Mouse (Mus musculus) inflammation-experienced regulatory T-cells, adult 6 months (primary cell): Measurements from ENCODE around the gene Rxrg. TPM values are rescaled to one million over a fixed set of nuclear protein-coding genes. Genes with fewer than 3 reads are reported as not detected.

Experiments
- ATAC-seq: one replicate; pipeline ENCODE4 v1.8.0; 2017
- polyA plus RNA-seq, 3 experiments: library from polyadenylated mRNA; unstranded; fragments of 100-300 nt; shearing (Covaris generic); gene quantifications; one replicate each; pipeline ENCODE4 v1.2.1; 2017

Gene Rxrg
- polyA plus RNA-seq: not detected

DNA sequence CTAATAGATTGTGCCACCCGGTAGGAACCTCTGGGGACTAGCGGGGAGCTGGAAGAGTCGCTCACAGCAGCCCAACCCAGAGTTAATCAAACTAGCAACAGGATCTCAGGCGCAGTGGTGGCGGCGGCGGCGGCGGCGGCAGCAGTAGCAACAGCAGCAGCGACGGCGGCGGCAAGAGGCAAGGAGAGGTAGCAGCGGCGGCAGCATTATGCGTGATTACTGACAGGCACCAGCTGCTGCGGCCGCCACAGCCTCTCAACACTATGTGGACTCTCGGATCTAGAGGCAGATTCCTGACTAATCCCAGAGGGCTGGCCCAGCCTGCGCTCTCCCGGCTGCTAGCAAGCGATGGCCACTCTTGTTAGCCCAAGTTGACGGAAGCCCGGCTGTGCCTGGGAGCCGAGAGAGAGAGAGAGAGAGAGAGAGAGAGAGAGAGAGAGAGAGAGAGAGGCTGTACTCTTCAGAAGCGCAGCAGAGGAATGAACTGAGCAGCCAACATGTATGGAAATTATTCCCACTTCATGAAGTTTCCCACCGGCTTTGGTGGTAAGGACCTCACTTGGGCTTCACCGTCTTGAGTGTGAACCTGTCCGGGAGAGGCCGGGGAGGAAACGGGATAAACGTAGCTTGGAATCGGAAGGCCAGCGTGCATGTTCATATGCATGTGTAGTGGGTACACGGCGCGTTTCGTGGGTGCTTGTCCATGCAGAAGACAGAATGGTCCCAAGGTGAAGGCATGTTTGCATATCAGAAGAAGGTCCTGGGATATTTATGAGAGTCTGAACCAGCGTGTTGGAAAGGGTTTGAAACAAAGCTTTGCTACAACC, at the start of gene Rxrg:
TSS of gene Rxrg (plus strand) at position 130 of the 827 bp plus-strand sequence.
- no peak for ATAC-seq

DNA sequence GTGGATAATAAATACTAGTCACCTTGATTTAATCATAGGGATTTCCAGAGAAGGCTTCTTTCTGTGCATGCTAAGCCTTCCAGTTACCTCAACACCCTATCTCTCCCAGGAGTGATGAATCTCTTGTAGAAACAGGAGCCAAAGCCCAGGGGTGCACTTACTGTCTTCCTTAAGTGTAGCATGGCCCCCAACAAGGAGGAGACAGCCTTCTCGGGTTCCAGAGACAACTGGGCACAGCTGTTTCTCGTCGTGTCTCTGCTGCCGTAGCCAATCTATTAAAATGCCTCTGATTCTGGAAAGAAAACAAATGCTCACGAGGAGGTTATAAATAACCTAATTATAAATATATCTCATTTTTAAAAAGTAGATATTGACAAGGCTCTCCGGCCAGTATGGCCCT, 48.9 kb upstream of the Rxrg start:
- no peak for ATAC-seq

DNA sequence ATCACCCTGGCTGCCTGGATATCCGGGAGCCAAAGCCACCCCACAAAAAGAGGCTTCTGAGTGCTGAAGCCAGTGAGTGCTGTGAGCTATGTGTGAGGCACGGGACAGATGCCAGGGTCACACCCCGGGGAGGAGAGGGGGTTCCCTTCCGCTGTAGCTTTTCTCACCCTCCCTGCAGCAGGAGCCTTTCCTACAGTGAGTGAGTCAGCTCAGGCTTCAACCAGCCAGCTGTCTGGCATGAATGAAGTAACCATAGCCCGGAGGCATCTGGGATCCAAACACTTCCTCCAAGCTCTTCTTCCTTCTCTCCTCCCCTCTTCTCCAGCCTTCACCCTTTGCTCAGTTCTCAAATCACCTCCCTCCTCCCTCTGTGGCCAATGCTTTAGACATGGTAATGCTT, 46.6 kb upstream of the Rxrg start:
- no peak for ATAC-seq

DNA sequence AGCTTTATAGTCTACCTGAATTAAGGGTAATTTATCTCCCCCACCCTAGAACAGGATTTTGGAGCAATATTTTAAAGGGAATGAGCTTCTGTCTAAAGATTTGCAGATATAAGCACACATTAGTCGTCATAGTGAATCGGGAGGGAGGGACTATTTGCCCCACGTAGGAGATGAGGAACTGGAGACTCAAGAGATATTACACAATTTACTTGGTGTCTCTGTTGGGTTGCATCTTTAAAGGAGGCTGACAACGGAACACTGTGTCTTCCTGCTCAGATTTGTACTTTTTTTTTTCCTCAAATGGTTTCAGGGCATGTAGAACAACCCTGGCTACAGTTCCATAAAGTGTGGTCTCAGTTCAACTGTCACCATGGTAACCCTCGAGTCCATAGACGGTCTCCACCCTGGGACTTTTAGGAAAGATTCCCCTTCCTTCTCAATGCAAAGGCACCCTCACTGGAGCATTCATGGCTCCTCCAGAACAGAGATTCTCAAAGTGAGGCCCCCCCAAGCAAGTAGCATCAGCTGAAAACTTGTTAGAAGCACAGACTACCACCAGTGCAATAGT, 44.1 kb upstream of the Rxrg start:
- ATAC-seq: no peak

DNA sequence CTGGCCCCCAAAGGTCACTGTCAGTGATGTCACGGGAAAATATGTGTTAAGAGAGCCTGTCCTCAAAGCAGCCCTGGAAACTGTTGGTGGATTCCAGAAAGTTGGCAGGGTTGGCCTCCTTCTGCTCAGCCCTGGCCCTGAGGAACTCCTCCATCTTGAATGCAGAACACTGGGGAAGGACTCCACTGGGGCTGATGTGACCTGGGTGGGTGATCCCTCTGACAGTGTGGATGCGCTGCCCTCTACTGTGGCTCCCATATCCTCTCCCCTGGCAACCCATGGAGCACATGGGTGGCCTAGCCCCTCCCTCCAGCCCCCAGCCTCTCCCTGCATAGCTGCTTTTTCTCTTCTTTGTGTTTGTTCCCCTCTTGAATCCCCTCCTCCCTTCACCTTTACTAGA, 31.6 kb upstream of the Rxrg start:
- no peak for ATAC-seq

DNA sequence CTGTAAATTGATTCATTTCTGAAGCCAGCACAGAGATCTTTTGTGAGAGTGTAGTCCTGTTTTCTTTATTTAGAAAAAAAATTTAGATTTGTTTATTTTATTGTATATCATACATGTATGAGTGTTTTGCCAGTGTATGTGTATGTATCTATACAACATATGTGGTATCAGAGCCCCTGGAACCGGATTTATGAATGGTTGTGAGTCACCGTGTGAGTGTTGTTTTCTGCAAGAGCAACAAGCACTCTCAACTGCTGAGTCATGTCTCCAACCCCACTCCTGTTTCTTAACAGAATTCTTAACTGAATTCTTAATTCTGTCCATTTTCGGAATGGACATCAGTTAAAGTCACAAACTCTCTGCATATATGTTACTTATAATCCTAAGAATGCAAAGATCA, 19.1 kb upstream of the Rxrg start:
- no peak for ATAC-seq

DNA sequence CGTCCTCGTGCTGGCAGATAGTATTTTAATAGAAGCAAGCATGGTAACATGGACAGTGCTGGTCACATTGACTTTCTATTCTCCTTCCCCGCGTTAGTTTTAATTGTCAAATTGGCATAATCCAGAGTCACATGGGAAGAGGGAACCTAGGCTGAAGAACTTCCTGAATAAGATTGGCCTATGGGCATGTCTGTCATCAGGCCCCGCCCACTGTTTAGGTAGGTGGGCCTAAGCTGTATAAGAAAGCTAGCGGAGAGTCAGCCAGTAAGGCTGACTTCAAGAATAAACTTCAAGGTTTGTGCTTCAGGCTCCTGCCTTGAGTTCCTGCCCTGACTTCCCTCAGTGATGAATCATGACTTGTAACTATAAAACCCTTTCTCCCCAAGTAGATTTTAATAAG, 15.0 kb upstream of the Rxrg start:
- no peak for ATAC-seq

DNA sequence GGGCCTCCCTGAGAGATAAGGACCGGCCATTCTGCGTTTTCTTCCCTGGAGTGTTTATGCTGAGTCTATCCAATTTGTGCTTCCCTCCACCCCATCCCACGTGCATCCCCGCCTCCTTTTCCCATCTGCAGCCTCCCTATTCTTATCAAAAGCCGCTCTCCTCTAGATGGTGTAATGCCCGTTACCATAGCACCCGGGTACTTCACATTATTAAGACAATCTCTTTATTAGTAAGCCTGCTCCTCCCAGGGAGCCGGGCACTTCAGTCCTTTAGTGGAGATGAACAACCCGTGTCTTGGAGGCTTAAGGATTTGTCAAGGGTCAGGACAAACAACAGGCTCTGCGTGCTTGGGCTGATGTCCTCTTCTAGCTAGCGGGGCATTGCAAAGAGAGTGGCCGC, 14.3 kb upstream of the Rxrg start:
- ATAC-seq: no peak

DNA sequence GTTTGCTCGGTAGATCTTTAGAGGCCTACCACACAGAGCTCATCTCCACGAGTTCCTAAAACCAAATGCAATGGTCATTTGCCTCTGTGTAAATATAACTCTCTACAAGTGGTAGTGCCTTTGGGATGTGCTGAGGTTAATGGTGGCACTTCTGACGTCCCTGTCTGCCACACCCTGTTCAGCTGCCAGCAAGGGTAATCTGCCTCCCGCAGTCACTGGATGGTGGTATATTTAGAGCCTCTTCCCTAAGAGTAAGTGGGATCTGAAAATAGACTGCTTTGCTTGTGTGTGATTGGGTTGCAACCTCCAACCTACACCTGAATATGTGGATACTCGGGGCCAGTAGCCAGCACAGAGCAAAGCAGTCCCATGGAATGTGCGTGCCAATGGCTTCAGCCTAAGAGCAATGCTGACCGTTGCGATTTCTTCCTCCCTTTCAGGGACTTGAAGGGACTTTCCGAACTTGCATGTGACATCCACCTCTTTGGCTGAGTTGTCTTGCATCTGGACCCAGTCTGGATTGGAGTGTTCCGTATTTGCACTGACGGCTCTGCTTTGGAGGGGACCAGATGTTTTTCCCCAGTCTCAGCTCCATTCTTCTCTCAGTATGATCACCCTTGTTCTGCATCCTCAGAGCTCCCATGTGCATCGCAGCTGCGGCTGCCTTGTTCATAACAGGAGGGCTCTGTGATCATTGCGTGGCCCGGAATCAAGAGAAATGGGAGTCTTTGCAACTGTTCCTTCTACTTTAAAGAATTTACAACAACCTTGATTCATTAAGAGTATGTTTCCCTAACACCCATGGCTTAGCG, 9.2 kb upstream of the Rxrg start:
- ATAC-seq: no peak

DNA sequence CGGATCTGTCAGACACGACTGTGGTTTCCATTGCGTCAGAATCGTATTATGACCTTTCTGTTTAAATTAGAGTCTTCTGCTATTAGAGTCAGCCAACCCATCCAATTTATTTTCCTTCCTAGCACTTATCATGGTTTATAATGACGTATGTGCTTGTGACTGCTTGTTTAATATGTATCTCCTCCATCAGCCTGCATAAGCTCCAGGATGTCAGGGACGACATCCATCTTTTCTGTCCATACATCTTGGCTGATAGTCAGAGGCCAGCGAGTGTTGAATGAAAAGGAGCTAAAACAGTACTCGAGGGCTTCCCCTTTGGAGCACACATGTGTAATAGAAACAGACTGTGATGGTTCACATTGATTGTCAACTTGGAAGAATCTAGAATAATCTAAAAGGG, 6.0 kb upstream of the Rxrg start:
- ATAC-seq: no peak

DNA sequence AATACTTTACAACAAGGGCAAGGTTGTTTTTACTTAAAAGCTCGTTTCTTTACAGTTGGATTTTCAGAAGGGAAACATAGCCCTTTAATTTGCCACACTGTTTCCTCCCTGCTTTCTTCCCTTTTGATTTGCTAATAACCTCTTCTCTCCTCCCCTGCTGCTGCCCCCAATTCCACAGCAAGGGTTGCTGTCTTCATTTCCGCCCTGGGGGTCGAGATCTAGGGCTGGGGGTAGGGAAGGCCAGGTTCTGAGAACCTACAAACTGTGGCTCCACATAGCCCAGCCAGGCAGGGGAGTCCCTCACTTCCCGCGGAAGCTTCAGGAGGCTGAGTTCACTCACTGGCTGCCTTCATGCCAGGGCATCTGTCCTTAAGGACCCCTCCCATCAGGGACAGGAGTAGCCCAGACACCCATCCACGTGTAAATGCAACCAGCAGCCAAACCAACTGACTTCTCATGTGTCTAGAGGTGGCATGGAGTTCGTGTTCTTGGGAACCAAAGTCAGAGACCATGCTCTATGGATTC, 1.1 kb downstream of the Rxrg start:
- no peak for ATAC-seq

DNA sequence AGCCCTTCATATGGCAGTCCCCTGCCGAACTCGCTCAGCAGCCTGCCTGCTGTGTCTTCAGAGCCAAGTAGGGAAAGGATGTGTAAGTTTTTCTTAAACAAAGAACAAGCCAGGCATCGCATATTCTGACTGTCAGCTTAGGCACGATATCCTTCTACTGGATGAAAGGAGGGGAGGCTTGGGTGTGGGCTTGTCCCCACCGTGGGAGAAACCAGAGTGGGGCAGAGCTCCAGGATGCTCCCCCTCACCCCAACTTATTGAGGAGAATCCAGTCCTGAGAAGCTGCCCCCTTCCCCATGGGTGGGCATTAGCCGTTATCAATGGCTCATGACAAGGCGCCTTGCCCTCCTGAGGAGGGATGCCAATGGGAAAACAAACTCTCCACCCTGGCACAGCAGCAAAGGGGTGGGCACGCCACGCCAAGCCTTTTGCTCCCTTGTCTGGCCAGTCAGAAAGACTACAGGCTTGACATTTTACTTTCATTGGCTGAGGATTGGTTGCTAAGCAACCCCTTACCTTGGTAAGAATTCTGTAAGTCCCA, 10.1 kb downstream of the Rxrg start:
- no peak for ATAC-seq

DNA sequence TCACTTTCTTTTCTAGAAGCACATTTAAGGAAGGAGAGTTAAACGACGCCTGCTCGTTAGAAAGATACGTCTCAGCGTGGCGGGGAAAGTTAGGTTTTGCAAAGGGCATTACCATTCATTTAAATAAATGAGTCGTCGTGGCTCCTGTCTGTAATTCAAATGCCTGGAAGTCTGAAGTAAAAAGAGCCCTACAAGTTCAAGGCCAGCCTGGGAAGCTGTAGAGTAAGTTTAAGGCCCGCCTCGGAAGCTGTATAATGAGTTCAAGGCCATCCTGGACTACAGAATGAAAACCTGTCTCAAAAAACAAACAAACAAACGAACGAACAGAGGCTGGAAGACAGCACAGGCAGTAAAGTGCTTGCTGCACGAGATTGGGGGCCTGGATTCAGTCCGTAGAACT, 18.9 kb downstream of the Rxrg start:
- ATAC-seq: no peak

DNA sequence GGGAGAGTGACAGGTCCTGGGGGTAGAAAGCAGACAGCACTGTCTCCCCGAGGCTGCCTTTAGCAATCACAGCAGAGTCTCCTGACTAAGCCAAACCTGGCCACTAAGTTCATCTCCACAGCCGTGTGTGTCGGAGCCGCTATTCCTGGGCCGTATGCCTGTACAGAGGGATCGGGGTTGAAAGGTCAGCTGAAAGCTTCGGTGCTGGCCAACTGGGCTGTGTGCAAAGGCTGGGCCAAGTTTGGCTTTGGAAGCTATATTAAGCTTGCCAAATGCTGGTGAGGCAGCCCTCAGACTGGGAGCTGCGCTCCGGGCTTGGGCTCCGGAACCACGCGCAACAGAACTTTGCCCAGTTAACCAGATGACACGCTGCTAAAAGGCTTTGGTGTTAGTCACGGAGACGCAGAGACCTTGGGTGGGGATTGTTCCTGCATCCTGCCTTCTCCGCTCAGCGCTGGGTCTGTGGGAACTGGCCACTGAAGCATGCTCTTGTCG, 19.9 kb downstream of the Rxrg start:
- no peak for ATAC-seq

DNA sequence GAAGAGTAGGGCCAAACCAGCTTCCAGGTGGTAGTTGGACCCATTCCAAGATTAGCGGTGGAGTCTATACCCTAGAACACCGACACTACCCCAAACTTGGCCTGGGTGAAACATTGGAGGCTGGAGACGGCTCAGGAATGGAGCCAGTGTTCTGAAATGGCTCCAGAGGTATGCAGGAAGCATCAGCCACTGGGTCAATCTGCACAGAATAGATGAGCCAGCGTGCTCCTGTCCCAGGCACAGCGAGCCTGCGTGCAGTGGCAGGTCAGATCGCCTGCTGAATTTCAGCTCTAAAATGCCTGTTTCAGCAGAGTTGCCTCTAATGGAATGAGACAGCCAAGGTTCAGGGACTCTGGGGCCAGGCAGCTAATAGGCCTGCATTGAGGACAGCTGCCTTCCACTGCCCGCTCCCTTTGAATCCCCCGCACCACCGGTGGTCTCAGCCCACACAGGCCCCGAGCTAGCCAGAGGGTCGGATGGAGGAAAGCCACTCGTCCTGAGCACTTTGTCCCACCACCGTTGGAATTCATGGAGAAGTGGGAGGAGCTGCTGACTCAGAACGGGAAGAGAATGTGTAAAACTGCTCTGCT, 22.1 kb downstream of the Rxrg start:
- no peak for ATAC-seq

DNA sequence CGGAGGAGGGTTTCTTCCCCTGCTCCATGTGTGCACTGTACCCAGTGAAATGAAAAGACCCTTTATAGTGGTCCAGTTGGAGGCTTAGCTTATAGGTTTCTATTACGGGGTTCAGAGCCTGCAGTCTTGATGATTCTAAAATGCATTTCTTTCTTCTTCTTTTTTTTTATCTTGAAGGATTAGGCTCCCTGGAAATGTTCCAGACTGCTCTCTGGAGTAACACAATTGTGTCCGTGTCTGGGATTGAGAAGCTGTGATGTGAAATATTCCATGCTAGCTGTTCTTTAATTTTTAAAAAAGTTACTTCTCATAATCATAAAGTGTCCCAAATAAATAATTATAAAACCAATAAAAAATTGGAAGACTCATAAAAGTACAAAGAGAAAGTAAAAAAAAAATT, 26.9 kb downstream of the Rxrg start:
- no peak for ATAC-seq

DNA sequence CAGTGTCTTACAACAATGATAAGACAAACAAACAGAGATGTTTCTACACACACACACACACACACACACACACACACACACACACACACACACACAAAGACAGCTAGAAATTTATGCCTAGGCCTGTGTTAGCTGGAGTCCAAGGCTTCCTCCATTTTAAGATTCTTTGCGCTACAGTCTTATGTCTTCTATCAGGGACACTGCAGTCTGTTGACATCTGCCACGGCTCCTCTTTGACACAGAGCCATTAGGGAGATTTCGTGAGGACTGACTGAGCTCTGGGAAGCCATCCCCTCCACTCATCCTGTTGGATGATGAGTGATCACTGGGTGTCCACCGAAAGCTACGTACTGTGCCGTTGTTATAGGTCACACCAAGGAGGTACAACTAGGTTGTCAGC, 33.6 kb downstream of the Rxrg start:
- no peak for ATAC-seq

DNA sequence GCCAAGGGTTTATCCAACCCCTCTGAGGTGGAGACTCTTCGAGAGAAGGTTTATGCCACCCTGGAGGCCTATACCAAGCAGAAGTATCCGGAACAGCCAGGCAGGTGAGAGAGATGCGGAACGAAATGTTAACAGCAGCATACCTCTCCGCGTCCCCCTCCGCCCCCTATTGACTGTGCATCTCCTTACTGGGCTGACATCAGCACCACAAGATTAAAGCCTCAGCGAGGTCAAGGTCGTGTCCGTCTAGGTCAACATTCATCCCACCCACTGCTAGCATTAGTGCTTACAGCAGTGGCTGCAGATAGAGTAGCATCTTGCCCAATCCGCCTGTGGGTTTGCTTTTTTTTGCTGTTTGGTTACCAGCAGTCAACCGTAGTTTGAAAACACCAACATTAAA, 37.5 kb downstream of the Rxrg start:
- no peak for ATAC-seq

DNA sequence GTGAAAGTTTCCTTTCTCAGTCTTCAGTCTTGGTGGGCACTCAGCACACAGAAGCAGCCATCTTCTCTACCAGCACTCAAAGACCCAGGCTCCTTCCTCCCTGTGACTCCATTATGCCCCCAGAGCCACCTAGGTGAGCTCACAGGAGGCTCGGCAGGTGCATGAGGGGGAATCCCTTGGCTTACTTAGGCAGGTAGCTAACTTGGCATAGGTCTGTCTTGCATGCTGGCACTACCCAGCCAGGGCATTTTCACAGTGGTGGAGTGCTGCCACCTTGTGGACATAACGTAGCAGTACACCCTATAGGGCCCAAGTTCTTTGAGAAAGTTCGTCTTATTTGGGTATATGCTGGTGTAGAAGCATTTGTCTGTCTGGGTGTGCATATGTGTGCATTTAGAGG, 38.8 kb downstream of the Rxrg start:
- no peak for ATAC-seq

DNA sequence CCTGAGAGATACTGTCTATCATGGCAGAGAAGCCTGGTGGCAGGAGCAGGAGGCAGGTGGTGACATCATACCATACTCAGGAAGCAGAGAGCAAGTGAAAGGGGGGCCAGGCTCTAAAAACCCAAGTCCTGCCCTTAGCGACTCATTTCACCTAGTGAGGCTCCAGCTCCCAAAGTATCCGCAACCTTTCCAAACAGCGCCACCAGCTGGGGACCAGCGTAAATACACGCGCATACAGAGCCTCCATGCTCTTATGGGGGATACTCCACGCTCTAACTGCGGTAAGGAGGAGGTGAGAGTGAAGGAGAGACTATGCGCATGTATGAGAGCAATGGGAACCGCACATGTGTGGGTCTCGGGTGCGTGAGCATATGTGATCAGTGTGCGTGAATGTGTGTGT, 39.9 kb downstream of the Rxrg start:
- ATAC-seq: no peak

DNA sequence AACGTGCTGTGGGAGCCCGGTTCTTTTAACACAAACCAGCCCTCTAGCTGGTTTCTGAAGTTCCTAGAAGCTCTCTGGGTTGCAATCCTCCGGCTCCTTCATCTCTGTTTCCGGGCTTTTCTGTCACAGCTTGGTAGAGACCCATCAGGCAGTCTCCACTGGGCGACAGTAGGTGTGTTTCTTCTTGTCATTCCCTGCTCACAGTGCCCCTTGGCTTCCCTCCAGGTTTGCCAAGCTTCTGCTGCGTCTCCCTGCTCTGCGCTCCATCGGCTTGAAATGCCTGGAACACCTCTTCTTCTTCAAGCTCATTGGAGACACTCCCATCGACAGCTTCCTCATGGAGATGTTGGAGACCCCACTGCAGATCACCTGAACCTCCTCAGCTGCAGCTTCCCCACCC, 40.7 kb downstream of the Rxrg start:
- ATAC-seq: no peak

DNA sequence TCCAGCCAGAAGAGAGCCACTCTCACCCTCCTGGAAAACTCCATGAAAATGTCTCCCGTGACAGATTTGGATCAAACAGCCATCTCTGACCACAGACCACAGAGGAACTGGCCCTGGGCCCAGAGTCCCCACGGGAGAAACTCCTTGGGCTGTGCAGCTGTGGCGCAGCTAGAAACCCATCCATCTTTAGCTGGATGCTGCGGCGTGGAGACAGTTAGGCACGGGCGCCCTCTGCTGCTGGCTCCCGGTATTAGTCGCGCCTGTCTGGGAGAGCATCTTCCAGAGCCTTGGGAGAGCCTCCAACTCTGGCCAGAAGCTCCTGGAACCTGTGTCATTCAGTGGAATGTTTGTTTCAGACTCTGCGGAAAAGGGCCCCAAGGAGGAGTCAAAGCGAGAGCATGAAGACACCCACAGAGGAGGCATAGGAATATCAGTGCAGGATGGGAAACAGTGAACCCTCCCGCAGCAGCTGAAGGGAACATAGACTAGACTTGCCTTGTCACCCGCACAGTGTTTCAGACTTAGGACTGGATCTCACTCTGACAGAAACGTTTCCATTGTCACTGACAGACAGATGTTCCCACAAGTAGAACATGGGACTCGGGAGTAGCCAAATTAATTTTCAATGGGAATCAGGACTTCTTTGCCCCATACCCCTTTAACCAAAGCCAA, 46.8 kb downstream of the Rxrg start:
- ATAC-seq: no peak
